Mouse (Mus musculus): ENCODE measurements around the gene Ezr.
"Not testable (repeated sequence)": the region's sequence is repeated elsewhere in the genome, so short reads cannot be mapped to it uniquely, and the experiment has no call there.

Ezr gene

GRCm38 (mm10) chr17:6703381-6704270 is 79.0 kb downstream of the Ezr start:
- DNase-seq, result not testable (repeated sequence)

GRCm38 (mm10) chr17:6702625-6703221 is 79.9 kb downstream of the Ezr start:
- peak; percentile 49 for DNase-seq

GRCm38 (mm10) chr17:6700077-6700476 is 82.5 kb downstream of the Ezr start:
- not testable (repeated sequence) for DNase-seq

- not testable (repeated sequence) for DNase-seq
Observed at GRCm38 (mm10) chr17:6699502-6699901, 83.1 kb downstream of the Ezr start.

- DNase-seq, result peak; percentile 79
Observed at GRCm38 (mm10) chr17:6697224-6697775, 85.3 kb downstream of the Ezr start.

- not testable (repeated sequence) for DNase-seq
Observed at GRCm38 (mm10) chr17:6696521-6696920, 86.1 kb downstream of the Ezr start.

- DNase-seq, result not testable (repeated sequence)
Observed at GRCm38 (mm10) chr17:6695712-6696111, 86.9 kb downstream of the Ezr start.

GRCm38 (mm10) chr17:6691596-6691995 is 91.0 kb downstream of the Ezr start:
- DNase-seq, result peak; percentile 91

- not testable (repeated sequence) for DNase-seq
Observed at GRCm38 (mm10) chr17:6689344-6689743, 93.2 kb downstream of the Ezr start.
